Mouse (Mus musculus) cerebellum, adult 2 months (tissue): ENCODE results near the gene Armh3.

Experiments
- CTCF ChIP-seq: fragments of 200-500 bp; IDR thresholded peaks from 2 replicates; pipeline ENCODE4 v1.5.1; 2011; ENCODE audit warnings: low read depth, mild to moderate bottlenecking, control low read depth, low read length, moderate library complexity, borderline replicate concordance; ENCODE audit not compliant: insufficient read depth
- POLR2A ChIP-seq: fragments of 200-500 bp; IDR thresholded peaks from 2 replicates; pipeline ENCODE4 v1.6.1; 2011; ENCODE audit warnings: low read length, control low read depth, borderline replicate concordance; ENCODE audit not compliant: insufficient read depth

DNA sequence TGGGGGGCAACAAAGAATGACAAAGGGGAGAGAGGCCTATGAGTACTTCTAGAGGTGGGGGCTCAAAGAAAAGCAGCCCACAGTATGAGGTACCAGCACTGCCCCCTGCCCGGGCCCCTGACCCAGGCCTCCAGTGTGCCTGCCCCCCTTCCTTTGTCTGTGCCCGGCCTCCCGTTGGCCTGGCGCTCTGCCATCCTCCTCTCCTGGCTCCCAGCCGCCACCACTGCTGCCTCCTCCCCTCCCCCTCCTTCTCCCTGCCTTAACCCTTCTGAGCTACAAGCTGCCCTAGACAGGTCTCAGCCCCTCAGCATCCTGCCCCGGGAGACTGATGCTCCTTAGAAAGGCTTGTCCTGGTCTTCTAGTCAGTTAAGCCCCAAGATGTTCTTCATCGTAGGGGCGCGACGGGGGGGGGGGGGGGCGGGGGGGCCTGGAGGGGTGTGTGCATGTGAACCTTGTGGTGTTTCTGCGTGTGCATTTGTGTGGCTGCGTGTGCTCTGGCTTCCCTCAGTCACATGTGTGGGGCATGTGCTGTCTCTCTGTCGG, 43.7 kb upstream of the Armh3 start:
- no peak for TF ChIP-seq POLR2A
- TF ChIP-seq CTCF, result no peak
